Mouse (Mus musculus): ENCODE results near the gene Vmn2r84.
"Not testable (repeated sequence)": the region's sequence is repeated elsewhere in the genome, so short reads cannot be mapped to it uniquely, and the experiment has no call there.

Gene Vmn2r84

DNA sequence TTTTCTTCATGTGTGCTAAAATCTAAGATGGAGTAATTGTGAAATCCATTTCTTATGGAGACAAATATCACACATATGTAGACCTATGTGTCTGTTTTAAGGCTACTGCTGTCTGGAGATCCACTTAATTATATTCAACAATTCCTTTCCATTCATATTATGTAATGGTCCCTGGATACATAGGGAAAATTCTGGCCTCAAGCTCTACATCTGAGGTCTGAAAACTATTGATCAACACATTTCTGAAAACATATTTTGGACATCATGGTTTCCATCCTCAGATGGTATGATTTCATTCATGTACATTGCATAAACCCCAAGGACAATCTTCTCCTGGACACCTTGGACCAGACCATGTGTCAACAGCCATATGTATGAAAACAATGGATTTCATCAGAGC is at the start of gene Vmn2r84:
Vmn2r84 (minus strand) TSS at position 101 of the 400 bp plus-strand sequence.
- no peak for DNase-seq

DNA sequence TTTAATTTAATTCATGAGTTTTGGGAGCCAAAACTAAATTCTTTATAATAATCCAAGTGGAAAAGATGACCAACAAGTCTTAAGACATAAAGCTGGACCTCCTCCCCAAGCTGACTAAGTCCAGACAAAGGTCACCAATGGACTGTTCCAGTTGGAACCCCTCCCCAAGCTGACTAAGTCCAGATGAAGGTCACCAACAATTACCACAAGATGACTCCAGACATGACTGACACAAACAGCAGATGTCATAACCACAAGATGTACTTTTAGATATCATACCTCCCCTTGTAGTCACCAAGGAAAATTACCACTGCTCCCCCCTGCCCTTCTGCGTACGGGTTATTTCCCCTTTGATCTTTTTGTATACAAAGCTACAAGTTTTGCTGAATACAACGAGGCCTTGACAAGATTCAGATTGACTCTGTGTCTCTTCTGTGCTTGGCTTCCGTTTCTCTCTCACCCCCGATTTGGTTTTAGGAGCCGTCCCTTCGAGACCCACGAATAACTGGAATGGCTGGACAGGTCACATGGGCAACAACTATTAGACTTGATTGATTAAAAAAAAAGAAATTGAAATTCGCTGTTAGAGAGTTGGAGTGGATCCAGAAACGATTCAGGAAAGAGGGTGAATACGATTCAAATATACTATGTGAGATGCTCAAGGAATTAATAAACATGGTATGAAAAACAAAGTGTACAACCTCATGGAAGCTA is 40.2 kb upstream of the Vmn2r84 start:
- DNase-seq: not testable (repeated sequence)

DNA sequence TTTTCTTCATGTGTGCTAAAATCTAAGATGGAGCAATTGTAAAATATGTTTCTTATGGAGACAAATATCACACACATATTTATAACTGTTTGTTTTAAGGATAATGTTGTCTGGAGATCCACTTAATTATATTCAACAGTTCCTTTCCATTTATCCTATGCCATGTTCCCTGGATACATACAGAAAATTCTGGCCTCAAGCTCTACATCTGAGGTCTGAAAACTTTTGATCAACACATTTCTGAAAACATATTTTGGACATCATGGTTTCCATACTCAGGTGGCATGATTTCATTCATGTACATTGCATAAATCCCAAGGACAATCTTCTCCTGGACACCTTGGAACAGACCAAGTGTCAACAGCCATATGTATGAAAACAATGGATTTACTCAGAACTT is 35.5 kb upstream of the Vmn2r84 start, which contains the start of gene Vmn2r85:
Vmn2r85 (minus strand) TSS at position 101 of the 400 bp plus-strand sequence.
- DNase-seq: not testable (repeated sequence)

DNA sequence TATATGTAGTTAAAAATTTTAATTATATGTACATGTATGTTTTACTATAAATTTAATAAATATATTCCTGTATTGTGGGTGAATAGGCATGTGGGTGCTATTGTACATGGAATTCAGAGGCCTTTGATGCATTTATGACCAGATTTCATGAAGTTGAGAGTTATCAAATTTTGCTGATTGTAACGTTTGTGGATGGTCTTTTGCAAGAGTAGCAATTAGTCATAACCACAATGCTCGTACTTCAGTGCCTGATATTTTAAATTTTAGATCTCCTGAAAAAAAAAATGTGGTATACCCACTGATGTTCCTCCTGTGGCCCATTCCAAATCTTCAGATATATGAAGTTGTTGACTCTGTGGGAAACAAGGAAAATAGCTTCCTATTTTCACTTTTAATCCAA is 28.2 kb upstream of the Vmn2r84 start:
- DNase-seq: not testable (repeated sequence)

DNA sequence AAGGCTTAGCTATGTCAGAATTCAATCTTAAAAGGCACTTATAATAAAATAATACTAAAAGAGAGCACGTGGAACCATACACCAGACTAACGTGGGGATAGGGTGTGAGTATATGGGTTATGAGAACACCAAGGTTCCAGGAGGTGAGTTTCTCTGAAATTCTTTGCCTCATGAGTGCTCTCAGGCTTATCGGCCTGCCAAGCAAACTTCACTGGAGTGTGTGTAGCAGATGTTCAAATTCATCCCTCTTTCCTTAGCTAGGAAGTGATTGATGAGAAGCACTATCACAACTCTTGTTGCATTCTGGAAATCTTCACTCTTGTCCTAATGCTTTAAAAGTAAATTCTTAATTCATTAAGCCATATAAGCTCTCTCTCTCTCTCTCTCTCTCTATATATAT is 26.3 kb upstream of the Vmn2r84 start:
- no peak for DNase-seq

DNA sequence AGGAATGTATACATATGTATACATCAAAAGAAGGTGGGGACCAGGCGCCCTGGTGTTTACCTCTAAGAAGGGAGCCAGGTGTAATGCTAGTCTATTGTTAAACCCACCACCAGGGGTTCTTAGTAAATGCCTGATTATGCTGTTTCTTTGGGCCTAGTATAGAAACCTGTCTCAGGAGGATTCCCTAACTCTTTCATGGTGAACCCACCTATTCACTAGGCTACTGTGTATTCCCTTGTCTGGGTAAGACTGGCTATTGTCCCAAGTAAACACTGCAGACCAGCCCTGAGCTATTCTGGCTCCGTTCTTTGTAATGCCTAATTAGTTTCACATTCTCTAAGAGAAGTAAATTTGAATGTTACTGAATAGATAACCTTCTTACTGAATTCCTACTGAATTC is 25.8 kb upstream of the Vmn2r84 start:
- DNase-seq: not testable (repeated sequence)

DNA sequence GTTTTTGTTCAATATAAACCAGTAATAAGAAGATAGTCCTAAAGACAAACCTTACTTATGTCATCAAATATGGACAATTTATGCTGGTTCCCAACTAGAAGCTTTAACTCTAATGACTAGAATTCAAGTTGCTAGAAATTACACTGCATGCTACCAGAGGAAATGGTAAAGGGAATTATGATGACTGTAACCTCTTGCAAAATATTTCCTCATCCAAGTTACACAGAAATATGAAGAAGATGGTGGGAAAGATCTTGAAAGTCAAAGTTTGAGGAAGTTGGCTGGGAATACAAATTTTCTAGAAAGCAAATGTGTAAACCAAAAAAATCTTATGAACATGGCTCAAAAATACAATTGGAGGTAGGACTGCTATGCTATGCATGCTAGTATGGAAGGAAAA is 22.2 kb upstream of the Vmn2r84 start:
- DNase-seq: not testable (repeated sequence)

DNA sequence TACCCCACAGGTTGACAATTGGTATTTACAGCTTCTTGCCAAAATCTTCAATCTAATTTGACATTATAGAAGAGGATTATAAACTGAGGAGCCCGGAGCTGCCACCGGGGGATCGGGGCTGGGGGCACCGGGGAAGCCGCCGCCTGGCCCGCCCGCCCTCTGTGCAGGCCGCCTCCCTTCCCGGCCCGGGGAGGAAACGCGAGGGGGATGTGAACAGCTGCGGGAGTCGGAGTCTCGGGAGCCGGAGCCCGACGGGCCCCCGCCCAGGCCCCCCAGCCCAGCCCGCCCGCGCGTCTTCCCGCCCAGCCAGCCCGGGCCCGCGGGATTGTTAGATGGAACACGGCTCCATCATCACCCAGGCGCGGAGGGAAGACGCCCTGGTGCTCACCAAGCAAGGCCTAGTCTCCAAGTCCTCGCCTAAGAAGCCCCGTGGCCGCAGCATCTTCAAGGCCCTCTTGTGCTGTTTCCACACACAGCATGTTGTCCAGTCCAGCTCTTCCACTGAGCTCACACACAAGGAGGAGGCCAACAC is 18.1 kb upstream of the Vmn2r84 start:
- not testable (repeated sequence) for DNase-seq

DNA sequence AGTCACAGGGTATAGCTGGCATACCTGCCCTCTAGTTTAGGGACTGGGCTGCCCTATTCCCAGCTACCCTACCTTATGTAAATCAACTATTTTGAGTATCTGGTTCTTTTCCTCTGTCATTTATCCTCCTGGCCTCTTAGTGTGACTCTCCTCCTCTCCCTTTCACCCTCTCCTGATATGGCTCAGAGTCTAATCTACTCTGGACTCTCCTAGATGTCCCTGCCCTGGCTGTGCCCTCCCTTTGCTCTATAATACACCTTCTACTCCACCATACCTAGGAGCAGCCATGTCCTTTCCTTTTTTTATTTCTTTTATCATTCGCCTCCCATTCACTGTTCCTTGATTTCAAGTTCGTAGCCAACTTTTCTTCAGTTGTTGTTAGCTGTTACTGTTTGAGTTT is 19.0 kb downstream of the Vmn2r84 start:
- no peak for DNase-seq

DNA sequence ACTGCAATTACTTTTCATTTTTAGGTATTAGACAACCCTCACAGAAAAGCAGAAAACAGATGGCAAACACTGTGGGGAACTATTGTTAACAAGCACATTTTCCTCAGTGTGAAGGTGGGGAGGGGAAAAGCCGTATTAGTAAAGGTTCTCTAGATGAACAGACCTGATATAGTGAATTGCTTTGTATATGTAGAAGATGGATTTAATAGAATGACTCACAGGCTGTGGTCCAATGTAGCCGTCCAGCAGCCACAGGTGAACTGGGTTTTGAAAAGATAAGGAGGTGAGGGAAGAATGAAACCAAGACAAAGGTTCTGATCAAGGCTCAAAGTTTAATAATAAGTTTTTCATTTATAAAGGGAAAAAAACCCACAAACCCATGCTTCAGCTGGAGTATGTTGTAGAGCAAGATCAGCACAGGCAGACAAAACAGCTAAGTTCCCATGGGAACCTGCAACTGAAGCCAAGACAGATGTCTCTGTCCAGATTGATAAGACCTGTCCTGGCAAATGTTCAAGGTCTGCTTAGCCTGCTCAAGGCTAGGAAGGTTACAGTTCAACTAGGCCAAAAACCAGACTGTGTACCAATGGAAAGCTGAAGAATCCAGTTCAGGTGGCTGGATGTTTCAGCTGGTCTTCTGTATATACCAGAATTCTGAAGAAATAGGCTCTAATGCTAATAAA is 21.5 kb downstream of the Vmn2r84 start:
- no peak for DNase-seq

DNA sequence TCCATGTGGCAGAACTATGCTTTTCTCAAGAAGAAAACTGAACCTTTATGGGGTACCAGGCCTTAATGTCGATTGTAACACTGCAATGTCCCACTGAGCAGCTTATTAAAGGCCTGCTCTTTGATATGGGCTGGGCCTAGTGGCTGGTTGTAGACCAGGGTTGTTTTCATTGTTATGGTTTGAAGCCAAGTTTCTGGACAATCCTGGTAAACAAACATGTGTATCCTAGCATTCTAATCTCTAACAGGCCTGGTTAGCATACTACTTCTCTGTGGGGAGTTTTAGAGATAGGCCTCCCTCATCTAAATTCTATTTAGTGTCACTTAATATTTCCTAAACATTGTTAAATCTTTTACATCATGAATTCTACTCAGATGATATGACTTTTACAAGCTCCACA is 22.5 kb downstream of the Vmn2r84 start:
- DNase-seq: no peak

DNA sequence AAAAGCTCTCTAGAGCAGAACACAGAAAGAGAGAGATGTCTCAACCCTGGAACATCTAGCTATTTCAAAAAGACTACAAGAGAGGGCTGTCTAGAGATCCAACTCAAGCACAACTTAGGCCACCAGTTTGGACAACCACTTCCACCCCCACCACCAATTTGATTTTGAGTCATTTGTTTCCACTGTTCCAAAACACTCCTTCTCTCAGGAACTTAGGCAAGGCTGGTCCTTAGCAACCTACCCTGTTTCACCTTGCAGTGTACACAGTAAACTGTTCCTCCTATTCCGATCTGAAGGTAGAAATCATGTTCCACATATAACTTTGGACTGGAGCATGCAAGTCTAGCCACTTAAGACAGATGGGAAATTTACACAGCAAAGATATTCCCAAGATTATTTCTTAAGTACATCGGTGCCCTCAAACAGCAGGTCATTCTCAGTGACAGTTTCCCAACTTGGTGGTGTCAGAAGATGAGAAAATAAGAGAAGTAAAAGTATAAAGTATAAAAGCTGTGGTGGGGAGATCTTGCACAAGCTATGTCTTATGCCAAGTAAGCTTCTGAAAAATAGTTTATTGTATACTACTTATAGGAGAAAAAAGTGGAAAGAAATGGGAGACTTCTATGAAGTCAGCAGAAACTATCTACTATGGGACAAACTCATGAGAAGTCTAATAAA is 24.0 kb downstream of the Vmn2r84 start:
- no peak for DNase-seq

DNA sequence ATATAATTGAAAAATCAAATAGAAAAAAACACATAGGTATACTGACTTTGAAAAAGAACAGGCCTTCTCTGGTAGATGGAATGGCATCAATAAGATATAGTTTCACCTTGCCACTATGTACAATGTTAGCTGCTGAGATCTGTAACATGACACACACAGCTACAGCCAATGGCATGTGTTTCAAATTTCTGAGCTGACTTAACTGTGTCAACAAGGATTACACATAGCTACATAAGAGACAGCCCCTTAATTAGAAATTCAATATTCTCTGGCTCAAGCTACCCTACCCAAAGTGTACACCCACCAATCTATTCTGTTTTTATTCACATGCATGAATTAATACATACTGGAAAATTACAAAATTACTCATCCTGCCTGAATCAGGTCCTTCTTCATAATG is 25.7 kb downstream of the Vmn2r84 start:
- DNase-seq: no peak

DNA sequence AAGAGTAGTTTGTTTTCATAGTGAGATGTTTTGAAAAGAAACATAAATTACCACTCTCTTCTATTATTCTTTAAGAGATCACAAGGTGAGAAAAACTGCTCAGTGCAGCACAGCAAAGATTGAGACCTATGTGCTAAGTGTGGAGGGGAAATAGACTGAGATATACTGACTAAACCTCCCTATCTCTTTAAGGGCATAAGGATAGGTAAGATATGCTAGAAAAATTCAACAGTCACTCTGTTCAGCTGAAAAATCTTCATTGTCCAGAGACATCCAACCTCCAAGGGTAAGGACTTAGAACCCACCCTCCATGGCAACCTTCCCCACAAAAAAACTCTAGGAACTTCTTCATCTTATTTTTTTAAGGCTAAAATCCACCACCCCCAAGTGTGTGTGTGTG is 29.4 kb downstream of the Vmn2r84 start:
- no peak for DNase-seq

DNA sequence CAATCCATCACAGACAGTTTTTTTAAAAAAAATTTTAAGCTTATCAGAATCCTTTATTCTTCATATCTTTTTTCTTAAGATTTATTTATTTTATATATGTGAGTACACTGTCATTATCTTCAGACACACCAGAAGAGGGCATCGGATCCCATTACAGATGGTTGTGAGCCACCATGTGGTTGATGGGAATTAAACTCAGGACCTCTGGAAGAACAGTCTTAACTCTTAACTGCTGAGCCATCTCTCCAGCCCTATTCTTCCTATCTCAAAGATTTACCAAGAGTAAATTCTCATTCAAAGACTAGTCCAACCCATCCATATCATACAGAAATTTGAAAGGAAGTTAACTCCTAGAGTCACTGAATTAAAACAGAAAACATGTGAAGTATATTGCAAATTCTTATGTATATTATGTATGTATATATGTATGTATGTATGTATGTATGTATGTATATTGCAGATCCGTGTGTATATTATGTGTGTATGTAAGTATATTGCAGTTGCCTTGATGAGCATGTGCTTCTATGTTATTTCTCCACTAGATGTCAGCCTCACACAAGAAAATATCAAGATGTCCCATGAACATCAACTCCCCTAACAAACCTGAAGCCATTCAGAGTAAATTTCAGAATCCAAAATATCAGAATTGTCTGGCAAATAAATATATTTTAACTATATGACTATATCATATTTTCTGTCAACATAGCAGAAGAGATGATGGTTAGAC is 30.5 kb downstream of the Vmn2r84 start:
- DNase-seq: peak; percentile 4

DNA sequence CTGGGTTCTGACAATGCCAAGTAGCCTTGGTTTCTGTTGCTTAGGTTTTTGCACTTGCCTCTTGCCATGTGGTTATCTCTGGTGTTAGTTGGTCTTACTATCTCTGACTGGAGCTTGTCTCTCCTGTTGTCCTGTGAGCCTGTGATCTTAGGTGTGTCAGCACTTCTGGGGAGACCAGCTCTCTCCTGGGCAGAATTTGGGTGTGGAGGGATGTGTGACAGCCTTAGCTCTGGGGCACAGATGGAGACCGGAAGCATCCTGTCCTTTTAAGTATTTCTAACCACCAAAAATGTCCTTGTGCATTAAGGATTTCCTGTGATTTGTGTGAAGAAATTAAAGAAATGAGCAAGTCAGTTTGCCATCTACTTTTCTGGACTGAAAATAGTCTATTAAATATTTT is 50.1 kb downstream of the Vmn2r84 start:
- no peak for DNase-seq

DNA sequence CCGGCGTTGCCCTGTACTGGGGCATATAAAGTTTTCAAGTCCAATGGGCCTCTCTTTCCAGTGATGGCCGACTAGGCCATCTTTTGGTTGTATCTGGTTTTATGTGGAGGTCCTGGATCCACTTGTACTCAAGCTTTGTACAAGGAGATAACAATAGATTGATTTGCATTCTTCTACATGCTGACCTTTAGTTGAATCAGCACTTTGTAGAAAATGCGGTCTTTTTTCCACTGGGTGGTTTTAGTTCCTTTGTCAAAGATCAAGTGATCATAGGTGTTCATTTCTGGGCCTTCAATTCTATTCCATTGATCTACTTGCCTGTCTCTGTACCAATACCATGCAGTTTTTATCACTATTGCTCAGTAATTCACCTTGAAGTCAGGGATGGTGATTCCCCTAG is 54.1 kb downstream of the Vmn2r84 start:
- not testable (repeated sequence) for DNase-seq

DNA sequence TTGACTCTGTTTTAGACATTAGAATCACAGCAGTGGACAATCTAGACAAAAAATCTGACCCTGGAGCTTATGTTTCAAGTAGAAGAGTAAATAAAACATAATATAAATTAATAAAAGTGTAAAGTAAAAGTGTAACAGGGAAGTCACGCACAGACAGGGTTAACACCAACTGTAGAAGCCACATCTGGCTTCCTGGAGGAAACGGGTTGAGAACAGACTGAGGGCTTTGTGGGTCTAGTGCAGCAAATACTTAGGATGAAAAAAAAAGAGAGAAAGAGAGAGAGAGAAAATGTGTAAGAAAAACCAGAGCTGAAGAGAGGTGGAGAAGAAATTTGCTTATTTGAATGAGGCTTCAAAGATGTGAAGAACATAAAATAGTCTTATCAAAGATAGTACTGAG is 56.6 kb downstream of the Vmn2r84 start:
- no peak for DNase-seq

DNA sequence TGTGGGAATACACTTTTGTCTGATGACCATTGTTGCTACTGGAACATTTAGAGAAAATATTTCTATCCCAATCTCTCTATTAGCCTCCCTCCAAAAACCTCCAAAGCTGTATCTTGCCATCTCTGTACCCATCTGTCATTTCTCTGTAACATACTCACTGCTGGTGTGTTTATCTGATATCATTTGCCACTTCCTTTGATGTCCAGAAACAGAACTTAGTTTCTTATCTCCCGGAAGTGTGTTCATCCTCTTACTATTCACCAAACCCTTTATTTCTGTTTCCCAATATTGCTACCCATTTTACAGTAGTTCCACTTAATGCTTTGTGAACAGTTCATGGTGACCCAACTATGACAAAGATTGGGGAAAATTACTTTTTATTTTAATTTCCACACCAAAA is 57.7 kb downstream of the Vmn2r84 start:
- no peak for DNase-seq

DNA sequence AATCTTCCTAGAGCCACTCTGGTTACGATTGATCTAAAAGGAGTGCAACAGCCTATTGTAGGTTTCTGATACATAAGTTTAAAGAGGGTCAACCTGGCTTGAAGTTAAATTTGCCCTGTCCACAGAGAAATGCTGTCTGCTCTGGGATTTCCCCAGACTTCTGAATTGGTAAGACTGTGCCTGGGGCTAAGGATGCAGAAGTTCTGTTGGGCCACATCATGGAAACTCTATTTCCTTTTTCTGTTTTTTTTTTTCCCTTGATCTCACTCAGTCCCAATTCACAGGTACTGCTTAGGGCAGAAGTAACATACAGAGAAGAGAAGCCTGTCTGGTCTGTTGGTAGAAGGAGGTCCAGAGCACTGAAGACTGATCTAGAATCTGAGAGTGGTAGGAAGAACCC is 63.4 kb downstream of the Vmn2r84 start:
- no peak for DNase-seq

Data from lung, postnatal 36 days (tissue).